Mouse (Mus musculus): ENCODE measurements around the gene Zc3hav1. TPM values are rescaled to one million over a fixed set of nuclear protein-coding genes. Genes with fewer than 3 reads are reported as not detected.
A peak's percentile ranks its signal among the peaks of the same experiment; 100 is the strongest.

Zc3hav1 gene
- polyA plus RNA-seq, 1 experiment: 1.5 TPM

GRCm38 (mm10) chr6:38347875-38348274, 6.5 kb downstream of the Zc3hav1 start:
- no peak for TF ChIP-seq POLR2A (IDR thresholded peaks at IDR 0.05; ENCODE audit: borderline replicate concordance, extremely low read depth, insufficient read depth, insufficient read length, poor library complexity, severe bottlenecking)
- no peak for TF ChIP-seq CTCF (IDR thresholded peaks at IDR 0.05; ENCODE audit: borderline replicate concordance, extremely low read depth, insufficient read depth, insufficient read length)
- DNase-seq (ENCODE audit: low read depth): no peak

- DNase-seq (ENCODE audit: low read depth): no peak
- TF ChIP-seq CTCF (IDR thresholded peaks at IDR 0.05; ENCODE audit: borderline replicate concordance, extremely low read depth, insufficient read depth, insufficient read length) (no peak), POLR2A (IDR thresholded peaks at IDR 0.05; ENCODE audit: borderline replicate concordance, extremely low read depth, insufficient read depth, insufficient read length, poor library complexity, severe bottlenecking) (no peak)
Observed at GRCm38 (mm10) chr6:38345796-38346195, 8.6 kb downstream of the Zc3hav1 start.

GRCm38 (mm10) chr6:38344006-38344670, 10.3 kb downstream of the Zc3hav1 start:
- no peak for TF ChIP-seq POLR2A (IDR thresholded peaks at IDR 0.05; ENCODE audit: borderline replicate concordance, extremely low read depth, insufficient read depth, insufficient read length, poor library complexity, severe bottlenecking)
- DNase-seq (ENCODE audit: low read depth): no peak

GRCm38 (mm10) chr6:38343581-38343980, 10.8 kb downstream of the Zc3hav1 start:
- TF ChIP-seq CTCF (IDR thresholded peaks at IDR 0.05; ENCODE audit: borderline replicate concordance, extremely low read depth, insufficient read depth, insufficient read length): no peak
- TF ChIP-seq POLR2A (IDR thresholded peaks at IDR 0.05; ENCODE audit: borderline replicate concordance, extremely low read depth, insufficient read depth, insufficient read length, poor library complexity, severe bottlenecking): no peak
- DNase-seq (ENCODE audit: low read depth): no peak

- DNase-seq (ENCODE audit: low read depth): no peak
- TF ChIP-seq POLR2A (IDR thresholded peaks at IDR 0.05; ENCODE audit: borderline replicate concordance, extremely low read depth, insufficient read depth, insufficient read length, poor library complexity, severe bottlenecking) (no peak), CTCF (IDR thresholded peaks at IDR 0.05; ENCODE audit: borderline replicate concordance, extremely low read depth, insufficient read depth, insufficient read length) (no peak)
Observed at GRCm38 (mm10) chr6:38342666-38342992, 11.8 kb downstream of the Zc3hav1 start.

GRCm38 (mm10) chr6:38341751-38342665, 12.4 kb downstream of the Zc3hav1 start:
- TF ChIP-seq POLR2A (IDR thresholded peaks at IDR 0.05; ENCODE audit: borderline replicate concordance, extremely low read depth, insufficient read depth, insufficient read length, poor library complexity, severe bottlenecking) (no peak), CTCF (IDR thresholded peaks at IDR 0.05; ENCODE audit: borderline replicate concordance, extremely low read depth, insufficient read depth, insufficient read length) (no peak)
- no peak for DNase-seq (ENCODE audit: low read depth)

- no peak for DNase-seq (ENCODE audit: low read depth)
- TF ChIP-seq CTCF (IDR thresholded peaks at IDR 0.05; ENCODE audit: borderline replicate concordance, extremely low read depth, insufficient read depth, insufficient read length) (no peak), POLR2A (IDR thresholded peaks at IDR 0.05; ENCODE audit: borderline replicate concordance, extremely low read depth, insufficient read depth, insufficient read length, poor library complexity, severe bottlenecking) (no peak)
Observed at GRCm38 (mm10) chr6:38339078-38339477, 15.3 kb downstream of the Zc3hav1 start.

GRCm38 (mm10) chr6:38337951-38338350, 16.5 kb downstream of the Zc3hav1 start:
- TF ChIP-seq POLR2A (IDR thresholded peaks at IDR 0.05; ENCODE audit: borderline replicate concordance, extremely low read depth, insufficient read depth, insufficient read length, poor library complexity, severe bottlenecking): no peak
- TF ChIP-seq CTCF (IDR thresholded peaks at IDR 0.05; ENCODE audit: borderline replicate concordance, extremely low read depth, insufficient read depth, insufficient read length): no peak
- peak; percentile 5 for DNase-seq (ENCODE audit: low read depth)

- TF ChIP-seq CTCF (IDR thresholded peaks at IDR 0.05; ENCODE audit: borderline replicate concordance, extremely low read depth, insufficient read depth, insufficient read length) (no peak), POLR2A (IDR thresholded peaks at IDR 0.05; ENCODE audit: borderline replicate concordance, extremely low read depth, insufficient read depth, insufficient read length, poor library complexity, severe bottlenecking) (no peak)
- no peak for DNase-seq (ENCODE audit: low read depth)
Observed at GRCm38 (mm10) chr6:38337166-38337705, 17.2 kb downstream of the Zc3hav1 start.

GRCm38 (mm10) chr6:38335264-38335663, 19.1 kb downstream of the Zc3hav1 start:
- no peak for DNase-seq (ENCODE audit: low read depth)
- TF ChIP-seq CTCF (IDR thresholded peaks at IDR 0.05; ENCODE audit: borderline replicate concordance, extremely low read depth, insufficient read depth, insufficient read length): no peak

- peak; percentile 86 for DNase-seq (ENCODE audit: low read depth)
- no peak for TF ChIP-seq POLR2A (IDR thresholded peaks at IDR 0.05; ENCODE audit: borderline replicate concordance, extremely low read depth, insufficient read depth, insufficient read length, poor library complexity, severe bottlenecking)
- peak; percentile 76; the same call in 1 of the 2 replicates for TF ChIP-seq CTCF (IDR thresholded peaks at IDR 0.05; ENCODE audit: borderline replicate concordance, extremely low read depth, insufficient read depth, insufficient read length)
Observed at GRCm38 (mm10) chr6:38326596-38326995, 27.8 kb downstream of the Zc3hav1 start.

Measured in brain, embryonic 14.5 days (tissue).